8 mouse cellular contexts compared by ENCODE assay signal in the genomic region with DNA sequence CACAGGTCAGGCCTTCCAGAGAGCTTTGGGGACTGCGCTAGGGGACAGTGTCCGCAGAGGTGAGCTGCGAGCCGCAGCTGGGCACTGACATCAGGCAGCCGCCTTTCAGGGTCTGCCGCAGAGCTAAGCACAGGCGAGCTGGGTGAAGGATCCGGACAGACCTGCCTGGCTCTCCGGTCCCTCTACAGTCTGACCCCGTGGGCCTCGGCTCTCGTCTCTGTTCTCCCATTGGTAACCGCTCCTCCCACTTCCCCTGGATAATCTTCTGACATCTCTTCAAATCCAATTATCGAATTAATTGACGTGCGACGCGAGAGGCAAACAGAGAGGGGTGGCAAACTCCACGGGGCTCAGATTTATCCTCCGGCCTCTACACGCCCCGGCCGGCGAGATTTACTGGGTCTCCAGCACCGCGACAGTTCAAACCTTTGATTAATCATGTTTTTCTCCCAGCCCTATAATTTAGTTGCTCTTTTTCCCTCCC. TPM values are rescaled to one million over a fixed set of nuclear protein-coding genes. Genes with fewer than 3 reads are reported as not detected.
DNase-seq lines count a peak whose midpoint lies in the region; ATAC-seq and TF ChIP-seq lines count a peak whose summit lies in the region.

No protein-coding gene starts in this region.

- WGBS in hindbrain, embryonic 10.5 days: 1% methylated on average over 26 of the region's 26 CpGs
- under 1% methylated on average over 26 of the region's 26 CpGs for WGBS in midbrain, embryonic 12.5 days

- H3K9me3 ChIP-seq in hindbrain, embryonic 10.5 days: no peaks in the 10 kb centered on the region
- no peaks in the 10 kb centered on the region for H3K9me3 ChIP-seq in midbrain, embryonic 12.5 days

- intact Hi-C loops in left cerebral cortex, adult 2 months (cut with DNase I): no loop called here

- ATAC-seq in midbrain, embryonic 12.5 days (ENCODE audit: low FRiP score, low read depth): peak; percentile 67

- peak overlapping the region; percentile 78; the same call in 1 of the 2 replicates for H3K27ac ChIP-seq in left cerebral cortex, adult 2 months
- peak overlapping the region; percentile 72 for H3K27ac ChIP-seq in hindbrain, embryonic 10.5 days
- peak overlapping the region; percentile 66 for H3K27ac ChIP-seq in midbrain, embryonic 12.5 days (replicated peaks)

- peaks cover 84% of the 10 kb centered on the region for H3K27me3 ChIP-seq in hindbrain, embryonic 10.5 days (ENCODE audit: insufficient read depth, poor library complexity, severe bottlenecking)
- peaks cover 86% of the 10 kb centered on the region for H3K27me3 ChIP-seq in midbrain, embryonic 12.5 days

- no peak for TF ChIP-seq CTCF in left cerebral cortex, adult 2 months (IDR thresholded peaks at IDR 0.05)

- H3K4me1 ChIP-seq in hindbrain, embryonic 10.5 days (replicated peaks): peaks cover 39% of the 10 kb centered on the region
- peaks cover 32% of the 10 kb centered on the region for H3K4me1 ChIP-seq in midbrain, embryonic 12.5 days

- H3K36me3 ChIP-seq in hindbrain, embryonic 10.5 days: no peaks in the 10 kb centered on the region
- H3K36me3 ChIP-seq in midbrain, embryonic 12.5 days: no peaks in the 10 kb centered on the region

- peak overlapping the region; percentile 61 for H3K4me3 ChIP-seq in left cerebral cortex, adult 2 months
- peak overlapping the region; percentile 54 for H3K4me3 ChIP-seq in hindbrain, embryonic 10.5 days
- H3K4me3 ChIP-seq in midbrain, embryonic 12.5 days: peak overlapping the region; percentile 44

- H3K4me2 ChIP-seq in midbrain, embryonic 12.5 days (replicated peaks): peak overlapping the region; percentile 61

- peak overlapping the region; percentile 41; the same call in 1 of the 2 replicates for H3K9ac ChIP-seq in midbrain, embryonic 12.5 days (replicated peaks)

- no peak for DNase-seq in left cerebral cortex, adult 2 months (ENCODE audit: extremely low spot score in 1 of 2, low spot score in 2 of 2)
- DNase-seq in left cerebral cortex, adult 8-10 months (ENCODE audit: low spot score in 2 of 2): no peak
- peak; percentile 49 to 68 for DNase-seq in cerebellum, postnatal 10 days
- peak; percentile 61 for DNase-seq in hindbrain, embryonic 10.5 days (ENCODE audit: low spot score)
- DNase-seq in urinary bladder, postnatal 10 days (ENCODE audit: low spot score): no peak
- no peak for DNase-seq in spleen, postnatal 36 days (ENCODE audit: low spot score in 2 of 2)
- DNase-seq in kidney, adult 9 months: no peak

RNA-seq across cellular contexts. Expression of gene Atp5g2, which starts 20.2 kb away (rescaled TPM):
- total RNA-seq in left cerebral cortex, adult 2 months (2021): 10 to 100 TPM; 11.1 to 14.8 TPM
- total RNA-seq in left cerebral cortex, adult 8-10 months (2022): 10 to 100 TPM in 3 of 4 experiments, 1 to 10 TPM in 1; 8.4 to 19.1 (median 13.2) TPM
- 63.3 and 73.4 TPM in 2 replicates for polyA plus RNA-seq in hindbrain, embryonic 10.5 days (2016; fragmentation: Nextera tagmentation; extraction: Ambion mirVana)
- 55.9 and 67.0 TPM in 2 replicates for polyA plus RNA-seq in midbrain, embryonic 12.5 days (2016; fragmentation: Nextera tagmentation; extraction: Ambion mirVana)

RNA-seq across cellular contexts. Expression of gene Calcoco1, which starts 29.6 kb away (rescaled TPM):
- total RNA-seq in left cerebral cortex, adult 2 months (2021): 10 to 100 TPM; 79.8 to 85.7 TPM
- total RNA-seq in left cerebral cortex, adult 8-10 months (2022): 10 to 100 TPM; 74.9 to 85.2 (median 82.2) TPM
- 32.1 and 38.5 TPM in 2 replicates for polyA plus RNA-seq in hindbrain, embryonic 10.5 days (2016; fragmentation: Nextera tagmentation; extraction: Ambion mirVana)
- polyA plus RNA-seq in midbrain, embryonic 12.5 days (2016; fragmentation: Nextera tagmentation; extraction: Ambion mirVana): 41.4 and 42.4 TPM in 2 replicates

Comparison
In these comparisons a context has a peak if more than half of its experiments do, and no peak if none do; other contexts are left out.
1. DNase-seq: peak in cerebellum, postnatal 10 days (2 of 2) and hindbrain, embryonic 10.5 days (single experiment); none in left cerebral cortex, adult 2 months (0 of 2), left cerebral cortex, adult 8-10 months (0 of 2), urinary bladder, postnatal 10 days (single experiment), spleen, postnatal 36 days (0 of 2) and kidney, adult 9 months (single experiment).
2. Peak in every context shown above with its lines, with median percentiles within 50 percentile points of each other: H3K27ac ChIP-seq and H3K4me3 ChIP-seq.